Mouse (Mus musculus) liver, embryonic 14.5 days (tissue): ENCODE results near the gene Lrrc42.

Experiments
- CTCF ChIP-seq: IDR thresholded peaks from 2 replicates; pipeline ENCODE4 v1.5.1; 2016; ENCODE audit warnings: antibody characterized with exemption, low read depth, control low read depth
- EP300 ChIP-seq: IDR thresholded peaks from 2 replicates; pipeline ENCODE4 v1.6.1; 2016; ENCODE audit warnings: antibody characterized with exemption, low read depth

GRCm38 (mm10) chr4:107208880-107209279 is 44.5 kb downstream of the Lrrc42 start, which contains the start of gene Ldlrad1:
- no peak for TF ChIP-seq CTCF
- no peak for TF ChIP-seq EP300
